Mouse (Mus musculus) ES-Bruce4 (cell line): ENCODE measurements at regions not wholly inside any gene's neighbourhood (a gene's known extent, or its start where the extent isn't known, plus 50 kb on each side); places are given as distances from the start of the nearest gene placed in this dataset.

Source experiments
- CTCF ChIP-seq: IDR thresholded peaks from one replicate; pipeline ENCODE4 v1.8.1; 2011; ENCODE audit warnings: low read depth, low read length
- EP300 ChIP-seq: IDR thresholded peaks from 2 replicates; pipeline ENCODE4 v1.6.1; 2011; ENCODE audit warnings: low read depth, low read length; ENCODE audit not compliant: insufficient read depth
- POLR2A ChIP-seq: IDR thresholded peaks from one replicate; pipeline ENCODE4 v1.8.1; 2011; ENCODE audit warnings: low read length; ENCODE audit not compliant: insufficient read depth

DNA sequence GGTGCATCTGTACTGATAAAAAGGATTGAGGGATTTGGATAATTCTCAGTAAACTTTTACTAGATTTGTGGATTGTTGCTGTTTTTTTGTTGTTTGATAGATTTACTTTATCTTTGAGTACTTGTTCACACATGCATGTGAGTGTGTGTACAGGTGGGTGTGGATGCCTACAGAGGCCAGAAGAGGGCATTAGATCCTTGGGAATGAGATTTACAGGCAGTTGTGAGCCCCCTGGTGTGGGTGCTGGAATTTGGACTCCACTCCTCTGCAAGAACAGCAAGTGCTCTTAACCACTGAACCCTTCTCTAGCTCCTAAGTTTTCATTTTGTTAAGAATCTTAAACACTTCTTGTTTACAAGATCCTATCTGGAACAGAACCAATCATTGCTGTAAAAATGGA is 303.5 kb upstream of the Mgmt start:
- TF ChIP-seq EP300 (no peak), CTCF (peak; percentile 32), POLR2A (no peak)
